Mouse (Mus musculus) brain, embryonic 18.5 days (tissue): ENCODE results near the gene Ddah2.
"Not testable (repeated sequence)": the region's sequence is repeated elsewhere in the genome, so short reads cannot be mapped to it uniquely, and the experiment has no call there.

ENCODE experiments used
- DNase-seq: peaks from one replicate; pipeline ENCODE4 v3.0.0-alpha.2; 2012; ENCODE audit warnings: low read depth, low spot score

The Ddah2 gene

DNA sequence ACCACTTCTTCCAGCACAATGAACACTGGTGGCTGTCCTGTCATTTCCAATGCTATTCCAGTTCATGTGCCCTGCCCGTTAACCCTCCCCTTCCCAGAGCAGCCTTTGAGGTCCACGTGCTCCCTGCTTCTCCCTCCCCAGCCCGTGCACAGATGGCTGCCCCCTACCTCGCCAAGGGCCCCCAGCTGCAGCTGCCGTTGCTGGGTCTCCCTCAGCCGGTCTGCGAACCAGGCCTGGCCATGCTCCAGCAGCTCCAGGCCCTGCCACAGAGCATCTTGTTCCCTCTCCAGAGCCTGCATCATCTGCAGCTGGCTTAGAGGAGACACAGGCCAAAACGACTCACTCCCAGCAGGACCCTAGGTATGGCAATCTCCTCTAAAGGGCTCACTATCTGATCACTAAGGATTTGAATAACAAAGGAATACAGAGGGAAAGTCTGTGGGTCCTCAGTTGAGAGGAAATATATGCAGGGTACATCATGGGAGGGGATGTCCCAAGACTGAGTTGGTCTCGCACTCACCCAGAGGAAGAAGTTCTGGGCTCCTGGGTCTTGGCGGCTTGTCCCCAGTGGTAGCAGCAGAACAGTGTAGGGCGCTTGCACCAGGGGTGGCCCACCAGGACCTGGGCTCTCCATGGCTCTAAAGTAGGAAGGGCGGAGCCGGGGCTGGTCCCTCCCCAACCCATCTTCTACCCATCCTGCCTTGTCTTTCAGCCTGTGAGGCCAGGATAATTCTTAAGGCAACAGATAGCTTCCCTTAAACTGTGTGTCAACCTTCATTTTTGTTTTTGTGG lies 31.4 kb upstream of the Ddah2 start, which contains the start of gene Sapcd1:
Gene Sapcd1, minus strand, starts transcription at position 740 of the 792 bp plus-strand sequence.
- DNase-seq: no peak

DNA sequence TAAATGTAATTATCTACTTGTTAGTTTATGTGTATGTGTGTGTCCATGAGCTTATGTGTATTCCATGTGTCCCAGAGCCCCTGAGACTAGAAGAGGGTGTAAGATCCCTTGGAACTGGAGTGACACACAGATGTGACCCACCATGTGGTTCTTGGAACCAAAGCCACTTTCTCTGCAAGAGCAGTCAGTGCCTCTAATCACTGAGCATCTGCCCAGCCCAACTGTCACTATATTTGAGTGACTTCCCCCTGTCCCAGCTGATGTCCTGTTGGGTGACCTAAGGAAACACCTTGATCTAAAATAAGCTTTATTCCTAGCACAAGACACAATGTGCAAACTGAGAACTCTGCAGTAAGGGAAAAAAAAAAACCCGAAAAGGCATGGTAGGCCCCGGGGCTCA lies 30.5 kb upstream of the Ddah2 start:
- no peak for DNase-seq

DNA sequence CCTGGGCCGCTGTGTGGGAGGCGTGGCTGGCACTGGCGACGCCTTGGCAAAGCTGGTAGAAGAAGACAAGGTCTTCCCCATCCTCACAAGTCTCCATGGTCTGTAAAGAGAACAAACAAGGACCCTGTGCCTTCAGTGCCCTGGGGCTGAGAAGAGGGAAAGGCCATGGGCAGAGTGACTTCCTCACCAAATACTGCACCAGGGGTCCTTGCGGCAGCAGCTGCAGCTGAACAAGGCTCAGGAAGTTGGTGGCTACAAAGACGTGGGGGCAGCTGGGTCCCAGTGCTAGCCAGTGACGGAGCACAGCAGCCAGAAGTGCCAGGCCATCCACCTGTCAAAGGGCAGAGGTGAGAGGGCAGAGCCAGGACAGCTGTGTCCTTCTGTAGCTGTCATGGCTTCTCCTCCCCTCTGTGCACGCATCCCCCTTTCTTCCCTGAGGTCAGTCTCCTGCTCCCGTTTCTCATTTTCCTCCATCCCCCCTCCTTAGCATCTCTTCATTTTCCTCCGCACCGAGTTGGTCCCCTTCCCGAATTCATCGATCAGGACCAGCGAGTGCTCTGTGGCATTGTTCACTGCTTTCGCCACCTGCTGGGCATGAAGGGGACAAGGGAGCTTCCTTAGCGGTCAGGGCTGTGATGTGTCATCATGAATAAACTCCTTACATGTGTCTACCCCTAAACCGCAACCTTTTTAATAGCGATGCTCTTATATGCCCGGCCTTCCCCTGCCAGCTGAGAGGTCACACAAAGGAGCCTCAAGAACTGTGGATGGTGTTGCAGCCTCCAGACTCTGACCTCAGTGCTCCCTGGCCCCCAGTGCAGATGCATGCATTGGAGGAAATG lies 28.9 kb upstream of the Ddah2 start:
- no peak for DNase-seq

DNA sequence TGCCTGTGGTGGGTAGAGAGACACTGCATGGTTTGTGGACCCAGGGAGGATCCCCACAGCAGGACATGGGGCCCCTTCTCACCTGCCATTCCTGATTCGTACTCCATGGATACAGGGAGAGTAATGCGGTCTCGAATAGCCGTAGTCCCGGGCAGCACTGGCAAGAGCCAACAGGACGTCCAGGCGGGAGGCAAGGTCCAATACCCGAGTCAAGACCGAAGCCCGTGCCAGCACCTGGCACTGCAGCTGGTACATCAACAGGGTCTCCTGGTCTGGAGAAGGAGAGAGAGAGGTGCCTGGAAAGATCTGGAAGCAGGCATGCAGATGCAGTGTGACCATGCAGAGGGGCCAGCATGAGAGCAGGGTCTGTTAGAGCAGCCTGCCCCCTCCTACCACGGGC lies 27.6 kb upstream of the Ddah2 start:
- DNase-seq: no peak

DNA sequence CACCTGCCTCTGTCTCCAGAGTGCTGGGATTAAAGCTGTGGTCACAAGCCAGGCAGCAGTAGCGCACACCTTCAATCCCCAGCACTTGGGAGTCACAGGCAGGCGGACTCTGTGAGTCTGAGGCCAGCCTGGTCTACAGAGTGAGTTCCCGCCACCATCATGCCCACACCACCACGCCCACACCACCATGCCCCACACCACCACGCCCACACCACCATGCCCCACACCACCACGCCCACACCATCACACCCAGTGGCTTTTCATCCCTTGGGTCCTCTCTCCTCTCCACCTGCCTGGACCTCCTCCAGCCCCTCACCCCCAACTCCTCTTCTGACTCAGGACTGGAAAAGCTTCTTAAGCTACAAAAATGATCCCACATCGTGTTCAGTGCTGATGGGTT lies 27.0 kb upstream of the Ddah2 start:
- no peak for DNase-seq

DNA sequence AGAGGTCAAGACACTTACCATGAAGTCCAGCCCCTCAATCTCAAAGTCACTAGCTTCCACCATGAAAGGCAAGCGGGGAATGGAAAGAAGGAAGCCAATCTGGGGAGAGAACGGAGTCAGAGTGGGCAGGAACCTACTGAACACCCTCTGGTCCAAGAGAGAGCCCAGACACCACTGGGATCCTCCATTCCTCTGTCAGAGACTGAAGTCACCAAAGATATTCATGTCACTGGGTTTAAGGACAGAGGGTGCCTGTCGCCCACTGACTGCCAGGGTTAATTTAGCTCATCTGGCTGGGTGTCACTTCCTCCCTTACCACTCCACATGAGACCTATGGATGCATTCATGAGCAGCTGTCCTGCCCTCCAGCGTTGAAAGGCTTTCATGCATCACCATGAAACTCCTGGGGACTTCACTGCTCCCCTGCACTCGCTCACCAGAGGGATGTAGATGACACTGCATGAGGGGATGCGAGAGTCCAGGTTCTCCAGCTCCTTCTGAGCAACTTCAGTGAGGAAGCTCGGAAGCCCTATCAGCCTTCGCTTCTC lies 26.4 kb upstream of the Ddah2 start:
- no peak for DNase-seq

DNA sequence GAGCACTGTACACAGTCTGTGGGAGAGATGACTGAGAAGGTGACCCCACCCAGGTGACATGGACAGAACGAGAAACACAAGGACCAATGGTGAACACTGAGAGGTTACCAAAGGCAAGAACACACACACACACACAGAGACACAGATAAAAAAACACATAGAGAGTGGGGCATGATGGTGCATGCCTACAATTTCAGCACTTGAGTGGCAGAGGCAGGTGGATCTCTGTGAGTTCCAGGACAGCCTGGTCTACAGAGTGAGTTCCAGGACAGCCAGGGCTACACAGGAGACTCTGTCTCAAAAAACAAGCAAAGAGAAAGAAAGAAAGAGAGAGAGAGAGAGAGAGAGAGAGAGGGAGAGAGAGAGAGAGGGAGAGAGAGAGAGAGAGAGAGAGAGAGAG lies 25.1 kb upstream of the Ddah2 start:
- DNase-seq: not testable (repeated sequence)

DNA sequence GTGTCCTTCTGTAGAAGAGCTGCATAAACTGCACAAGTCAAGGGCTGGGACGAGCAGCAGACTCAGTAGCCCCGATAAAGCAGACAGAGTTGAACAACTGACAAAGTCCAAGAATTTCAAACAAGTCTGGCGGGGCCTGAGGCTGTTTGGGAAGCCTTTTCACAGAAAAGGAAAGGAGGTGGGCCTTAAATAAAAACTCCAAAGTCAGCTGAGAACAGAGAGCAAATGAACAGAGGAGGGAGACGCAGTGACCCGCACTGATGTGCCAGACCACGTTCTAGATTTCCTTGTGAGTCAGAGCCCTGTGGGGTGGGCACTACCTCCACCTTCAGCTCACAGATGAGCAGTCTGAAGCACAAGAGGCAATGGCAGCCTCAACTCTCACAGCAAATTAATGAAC lies 23.9 kb upstream of the Ddah2 start:
- no peak for DNase-seq

DNA sequence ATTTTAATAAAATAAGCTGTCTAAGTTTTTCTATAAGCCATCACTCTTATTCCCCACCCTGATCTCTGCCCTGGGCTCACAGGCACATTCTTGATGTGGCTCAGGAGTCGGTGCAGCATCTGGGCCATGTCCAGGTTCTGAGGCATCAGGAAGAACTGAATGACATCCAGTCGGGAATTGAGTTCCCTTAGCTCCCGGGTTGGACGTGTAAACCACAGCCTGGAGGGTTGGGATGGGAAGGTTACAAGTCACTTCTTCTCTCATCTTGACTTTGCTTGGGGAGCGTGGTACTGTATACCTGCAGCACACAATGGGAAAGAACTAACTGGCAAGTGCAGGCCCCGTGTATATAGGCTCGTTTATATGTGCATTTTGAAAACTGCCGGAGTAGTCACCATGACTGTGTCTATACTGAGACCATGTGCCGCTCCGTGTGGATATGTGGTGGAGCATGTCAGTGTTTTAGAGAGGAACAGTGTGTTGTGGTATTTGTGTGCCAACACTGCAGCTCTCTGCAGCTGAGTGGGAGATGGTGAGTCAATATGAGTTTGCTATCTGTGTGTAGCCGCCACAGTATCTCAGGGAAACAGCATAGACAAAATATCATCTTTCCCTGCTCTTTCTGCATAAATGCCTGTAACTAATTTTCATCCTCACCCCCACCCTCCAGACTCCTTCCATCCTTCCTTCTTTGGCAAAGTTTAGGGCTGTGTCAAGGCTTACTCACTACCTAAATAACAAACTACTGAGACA lies 19.5 kb upstream of the Ddah2 start:
- no peak for DNase-seq

DNA sequence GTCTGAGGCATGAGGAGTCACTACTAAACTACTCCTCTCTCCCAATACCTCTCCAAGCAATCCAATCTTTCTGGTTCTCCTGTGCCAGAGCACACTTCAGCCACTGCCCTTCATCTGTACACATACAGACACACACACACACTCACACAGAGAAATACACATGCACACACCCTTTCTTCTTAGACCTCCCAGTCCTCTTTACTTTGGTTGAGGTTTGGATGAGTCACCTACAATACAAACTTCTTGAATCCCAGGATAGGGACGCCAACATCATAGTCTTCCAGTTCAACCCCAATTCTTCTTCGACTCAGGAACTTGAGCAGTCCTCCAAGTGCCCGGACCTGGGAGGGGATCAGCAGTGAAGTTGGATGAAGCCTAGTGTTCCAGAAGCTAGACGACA lies 15.0 kb upstream of the Ddah2 start:
- no peak for DNase-seq

DNA sequence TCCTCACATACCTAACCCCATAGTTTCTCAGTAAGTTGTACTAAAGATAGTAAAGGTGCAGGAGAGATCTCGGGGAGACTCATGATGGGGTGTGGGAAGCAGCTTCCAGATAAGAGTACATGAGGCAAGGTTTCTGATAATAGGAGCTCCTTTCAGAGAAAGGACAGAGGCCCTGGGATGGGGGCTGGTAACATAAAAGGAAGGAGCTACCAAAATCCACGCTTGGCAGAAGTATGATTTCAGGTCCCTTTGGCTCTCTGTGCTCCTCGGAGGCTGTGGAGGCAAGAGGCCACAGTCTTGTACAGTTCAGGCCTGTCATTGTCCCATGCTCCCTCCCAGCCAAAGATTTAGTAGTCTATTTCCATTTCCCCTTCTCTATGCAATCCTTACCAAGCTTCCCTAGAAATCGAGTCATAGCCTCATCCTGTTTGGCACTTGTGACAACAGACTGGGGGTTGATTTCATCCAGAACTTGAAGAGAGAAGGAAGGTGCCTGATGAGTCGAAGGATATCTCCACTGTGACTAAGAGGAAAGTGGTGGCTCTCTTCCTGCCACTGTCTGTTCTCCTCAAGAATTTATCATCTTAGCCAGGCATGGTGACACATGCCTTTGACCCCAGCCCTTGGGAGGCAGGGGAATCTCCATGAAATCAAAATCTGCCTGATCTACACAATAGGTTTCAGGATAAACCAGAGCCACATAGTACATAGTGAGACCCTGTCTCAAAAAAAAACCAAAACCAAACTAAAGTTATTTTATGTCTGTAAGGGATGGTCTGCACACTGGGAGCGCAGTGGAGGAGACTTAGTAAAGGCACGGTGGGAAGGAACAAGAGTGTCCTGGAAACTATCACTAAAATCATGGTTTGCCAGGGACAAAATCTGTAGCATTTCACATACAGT lies 13.7 kb upstream of the Ddah2 start:
- DNase-seq: no peak

DNA sequence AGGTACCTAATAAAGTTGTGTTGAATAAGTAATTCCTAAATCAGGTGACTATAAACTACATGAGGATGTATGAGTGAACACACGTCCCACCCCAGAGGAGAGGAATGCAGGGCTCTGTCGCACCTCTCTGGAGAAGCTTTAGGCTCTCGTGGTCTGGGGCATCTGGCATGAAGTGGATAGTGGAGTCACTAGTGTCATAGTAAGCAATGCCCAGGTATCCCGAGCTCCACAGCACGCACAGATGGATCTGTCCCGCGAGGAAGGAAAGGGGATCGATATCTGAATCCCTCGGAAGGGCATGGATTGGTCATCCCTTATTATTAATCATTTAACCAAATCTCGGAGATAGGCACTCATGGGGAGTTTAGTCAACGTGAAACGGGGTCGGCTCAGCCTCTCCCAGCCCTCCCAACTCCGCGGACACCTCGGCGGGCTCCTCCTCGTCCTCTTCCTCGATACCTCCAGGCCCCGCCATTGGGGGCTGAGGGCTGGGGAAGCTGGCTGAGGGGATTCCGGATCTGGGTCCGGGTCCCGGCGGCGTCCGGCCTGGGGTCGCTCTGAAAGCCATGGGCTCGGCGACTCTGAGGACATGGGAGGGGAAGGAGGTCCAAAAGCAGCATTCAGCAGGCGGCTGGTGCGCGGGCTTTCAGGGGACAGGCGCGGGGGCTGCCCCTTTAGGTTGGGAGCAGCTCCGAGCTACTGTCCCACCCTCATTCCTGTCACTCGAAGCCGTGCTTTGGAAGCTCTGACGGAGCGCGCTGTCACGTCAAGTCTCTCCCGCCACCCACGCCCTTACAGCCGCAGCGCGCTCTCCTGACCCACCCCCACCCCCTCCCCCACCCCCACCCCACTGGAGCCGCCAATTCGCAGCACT lies 12.8 kb upstream of the Ddah2 start:
- no peak for DNase-seq

DNA sequence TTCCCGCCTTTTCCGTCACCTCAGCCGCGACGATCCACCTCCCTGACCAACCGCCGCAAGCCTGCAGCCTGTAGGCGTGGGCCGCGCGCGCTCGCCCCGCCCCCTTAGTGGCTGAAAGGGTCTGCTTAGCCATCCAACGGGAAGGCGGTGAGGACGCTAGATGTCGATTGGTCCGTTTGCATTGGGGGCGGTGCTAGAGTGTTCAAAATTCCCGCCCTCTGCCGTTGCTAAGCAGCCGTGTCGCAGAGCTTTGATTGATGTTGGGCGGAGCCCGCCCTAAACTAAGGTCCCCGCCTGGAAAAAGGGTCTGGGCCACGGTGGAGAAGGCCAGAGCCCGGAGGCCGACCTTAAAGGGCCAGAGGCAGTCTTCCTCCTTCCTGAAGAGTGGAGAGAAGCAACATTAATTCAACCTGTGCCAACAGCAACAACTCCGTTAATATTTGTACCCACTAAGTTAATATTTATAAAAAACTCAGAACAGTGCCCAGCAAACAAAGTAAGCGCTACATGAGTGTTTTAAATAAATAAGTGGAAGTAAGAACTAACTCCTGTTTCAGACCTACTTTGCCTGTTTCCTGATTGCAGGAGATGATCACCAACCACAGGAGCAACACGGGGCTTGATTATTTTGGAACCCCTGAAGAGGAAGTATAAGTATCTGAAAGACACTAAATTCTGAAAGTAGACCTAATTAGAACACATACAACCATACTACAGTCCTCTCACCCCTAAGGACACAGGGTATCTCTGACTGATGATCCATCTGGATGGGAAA lies 12.0 kb upstream of the Ddah2 start, which contains the start of gene Msh5:
Gene Msh5, minus strand, starts transcription at position 65 of the 775 bp plus-strand sequence.
- DNase-seq: peak; percentile 89

DNA sequence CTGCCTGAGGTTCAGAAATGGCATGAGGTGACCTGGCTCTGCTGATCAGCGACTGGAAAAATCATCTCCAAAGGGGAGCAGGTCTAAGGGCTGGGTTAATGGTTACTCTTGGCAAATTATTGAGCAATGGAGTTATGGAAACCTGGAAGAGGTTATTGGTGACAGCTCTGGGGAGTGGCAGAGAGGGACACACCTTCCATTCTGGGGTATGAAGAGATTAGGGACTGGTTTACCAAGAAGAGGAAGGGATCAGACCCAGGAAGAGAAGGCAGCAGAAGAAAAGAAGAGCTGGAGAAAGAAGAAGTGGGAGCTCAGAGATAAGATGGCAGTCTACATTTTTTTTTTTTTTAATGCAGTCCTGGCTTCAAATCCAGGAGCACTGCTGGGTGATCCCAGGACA lies 11.1 kb upstream of the Ddah2 start:
- no peak for DNase-seq

DNA sequence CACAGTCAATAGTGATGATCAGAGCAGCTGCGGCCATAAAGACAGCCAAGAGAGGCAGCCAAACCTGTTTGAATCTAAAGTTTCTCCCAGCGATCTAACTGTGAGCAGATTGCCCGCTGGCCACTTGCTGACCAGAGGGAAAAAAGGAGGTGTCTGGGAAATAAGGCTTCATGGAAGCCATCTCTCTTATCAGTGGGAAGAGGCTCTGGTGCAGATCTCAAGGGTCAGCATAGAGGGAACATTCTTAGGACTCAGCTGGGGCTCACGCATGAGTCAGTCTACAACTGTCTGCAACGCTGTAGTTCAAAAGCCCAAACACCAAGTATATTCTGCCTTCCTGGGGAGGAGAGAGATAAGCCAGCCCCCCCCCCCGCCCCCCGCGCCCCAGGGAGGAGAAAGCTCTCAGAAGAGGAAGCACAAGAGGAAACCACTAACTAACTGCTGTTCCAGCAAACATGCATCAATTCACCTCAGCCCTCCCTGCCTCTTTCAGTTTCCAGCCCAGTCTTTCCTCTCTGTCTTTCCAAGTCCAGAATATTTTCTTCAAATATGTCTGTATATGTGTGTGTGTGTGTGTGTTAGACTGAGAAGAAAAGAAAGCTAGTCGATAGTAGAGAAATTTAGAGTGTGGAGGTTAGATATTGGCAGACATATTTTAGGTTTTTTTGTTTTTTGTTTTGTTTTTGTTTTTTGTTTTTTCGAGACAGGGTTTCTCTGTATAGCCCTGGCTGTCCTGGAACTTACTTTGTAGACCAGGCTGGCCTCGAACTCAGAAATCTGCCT lies 10.5 kb upstream of the Ddah2 start:
- DNase-seq: no peak

DNA sequence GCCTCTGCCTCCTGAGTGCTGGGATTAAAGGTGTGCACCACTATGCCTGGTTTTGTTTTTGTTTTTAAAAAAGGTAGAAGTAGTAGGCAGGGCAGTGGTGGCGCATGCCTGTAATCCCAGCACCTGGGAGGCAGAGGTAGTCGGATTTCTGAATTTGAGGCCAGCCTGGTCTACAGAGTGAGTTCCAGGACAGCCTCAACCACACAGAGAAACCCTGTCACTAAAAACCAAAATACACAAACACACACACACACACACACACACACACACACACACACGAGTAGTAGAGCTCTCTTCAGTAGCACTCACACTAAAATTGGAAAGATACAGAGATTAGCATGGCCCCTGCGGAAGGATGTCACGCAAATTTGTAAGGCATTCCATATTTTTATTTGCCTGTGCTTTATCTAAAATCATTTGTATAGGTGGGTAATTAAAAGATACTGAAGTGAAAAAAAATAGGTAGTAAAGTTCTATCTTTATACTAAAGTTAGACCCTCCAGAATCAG lies 9.8 kb upstream of the Ddah2 start:
- DNase-seq: no peak

DNA sequence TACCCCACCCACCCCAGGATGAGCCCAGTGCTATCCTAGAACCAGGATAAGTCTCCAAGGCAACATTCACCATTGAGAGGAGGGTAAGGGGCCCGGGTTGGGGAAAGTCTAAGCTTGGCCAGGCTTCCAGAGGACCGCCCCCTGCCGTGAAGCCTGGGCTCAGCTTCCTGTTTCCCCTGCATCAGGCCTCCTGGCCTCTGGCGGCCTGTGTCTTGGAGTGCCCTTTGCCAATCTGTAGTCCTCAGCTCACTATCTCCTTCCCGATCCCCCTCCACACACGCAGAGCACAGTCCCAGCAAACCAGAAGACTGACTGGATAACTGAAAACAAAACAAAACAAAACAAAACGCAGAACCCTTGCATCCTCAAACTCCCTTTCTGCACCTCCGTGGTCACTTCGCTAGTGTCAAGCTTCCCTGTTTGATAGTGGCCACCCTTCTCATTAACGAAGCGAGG lies 9.2 kb upstream of the Ddah2 start, which contains the start of gene Clic1:
Gene Clic1, plus strand, starts transcription at position 406 of the 456 bp plus-strand sequence.
- DNase-seq: no peak
